Mouse (Mus musculus) stomach, embryonic 15.5 days (tissue): ENCODE measurements around the gene Il1rap. TPM values are rescaled to one million over a fixed set of nuclear protein-coding genes. Genes with fewer than 3 reads are reported as not detected.

Experiments
- ATAC-seq: fragments of 200-750 bp; cut with Nextera tagmentation; 2 replicates; pipeline ENCODE4 v1.8.0; 2017; ENCODE audit warnings: low read depth, moderate number of reproducible peaks, moderate TSS enrichment; ENCODE audit not compliant: insufficient read depth, low FRiP score
- H3K27ac ChIP-seq: fragments of 300-500 bp; sonication (generic); 2 replicates; pipeline ENCODE4 v1.5.1; 2015; ENCODE audit warnings: mild to moderate bottlenecking, inconsistent platforms
- H3K27me3 ChIP-seq: fragments of 300-500 bp; sonication (generic); replicated peaks from 2 replicates; pipeline ENCODE4 v1.6.1; 2015; ENCODE audit warnings: inconsistent platforms
- H3K36me3 ChIP-seq: fragments of 300-500 bp; sonication (generic); 2 replicates; pipeline ENCODE4 v1.6.1; 2015; ENCODE audit warnings: inconsistent platforms
- H3K4me1 ChIP-seq: fragments of 300-500 bp; sonication (generic); 2 replicates; pipeline ENCODE4 v1.6.1; 2015; ENCODE audit warnings: inconsistent platforms
- H3K4me2 ChIP-seq: fragments of 300-500 bp; sonication (generic); 2 replicates; pipeline ENCODE4 v1.6.1; 2015; ENCODE audit warnings: mild to moderate bottlenecking, inconsistent platforms
- H3K4me3 ChIP-seq: fragments of 300-500 bp; sonication (generic); replicated peaks from 2 replicates; pipeline ENCODE4 v1.5.1; 2015; ENCODE audit warnings: inconsistent platforms
- H3K9ac ChIP-seq: fragments of 300-500 bp; sonication (generic); 2 replicates; pipeline ENCODE4 v1.6.1; 2015; ENCODE audit warnings: inconsistent platforms
- H3K9me3 ChIP-seq: fragments of 300-500 bp; sonication (generic); 2 replicates; pipeline ENCODE4 v1.6.1; 2016; ENCODE audit warnings: inconsistent platforms
- WGBS: fragments of 180-500 bp; shearing (Covaris S2); methylation state at CpG from one replicate; pipeline ENCODE4 v1.1.7; 2015; 5-methylcytosine and 5-hydroxymethylcytosine counted together
- polyA plus RNA-seq: library from polyadenylated mRNA; unstranded; fragments of >200 nt; fragmentation: Nextera tagmentation; extraction: Ambion mirVana; gene quantifications from 2 replicates; pipeline ENCODE4 v1.2.1, GENCODE M21; 2015

Gene Il1rap
- polyA plus RNA-seq, 1 experiment from 2014 or later: 6.9 TPM

DNA sequence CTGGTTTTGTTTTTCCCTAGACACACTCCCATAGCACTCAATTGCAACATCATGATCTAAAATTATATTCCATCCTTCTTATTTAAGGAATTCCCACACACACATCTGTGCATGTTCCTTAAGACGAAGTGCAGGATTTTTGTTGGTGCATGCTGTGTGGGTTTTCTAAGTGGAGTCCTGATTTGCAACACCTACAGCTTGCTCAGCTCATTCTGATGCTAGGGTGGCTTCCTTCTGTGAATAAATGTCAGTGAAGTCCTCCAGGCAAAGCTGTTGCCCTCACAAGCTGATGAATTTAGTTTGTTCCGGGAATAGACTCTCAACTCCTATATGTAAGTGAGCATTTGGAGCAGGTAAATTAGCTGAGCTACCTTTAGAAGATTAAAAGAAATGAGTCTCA lies 194.5 kb downstream of the Il1rap start:
- Histone ChIP-seq H3K4me3 (no peak overlapping the region), H3K4me2 (no peak overlapping the region), H3K27me3 (no peaks in the 10 kb centered on the region), H3K4me1 (no peaks in the 10 kb centered on the region), H3K27ac (no peak overlapping the region), H3K36me3 (no peaks in the 10 kb centered on the region), H3K9ac (no peak overlapping the region), H3K9me3 (no peaks in the 10 kb centered on the region)
- 79% methylated on average over 2 of the region's 2 CpGs for WGBS
- ATAC-seq: no peak

DNA sequence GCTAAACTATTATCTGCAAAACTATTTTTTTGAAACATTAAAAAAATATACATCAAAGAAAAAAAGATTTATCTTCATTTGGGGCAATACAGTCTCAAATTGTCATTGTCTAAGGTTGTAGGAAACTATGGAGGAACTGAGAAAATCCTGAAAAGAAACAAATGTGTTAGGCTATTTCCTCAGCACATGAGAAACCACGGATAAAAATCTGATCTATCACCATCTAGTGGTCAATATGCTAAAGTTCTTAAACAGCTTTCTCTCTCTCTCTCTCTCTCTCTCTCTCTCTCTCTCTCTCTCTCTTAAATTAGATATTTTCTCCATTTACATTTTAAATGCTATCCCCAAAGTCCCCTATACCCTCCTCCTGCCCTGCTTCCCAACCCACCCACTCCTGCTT lies 195.6 kb downstream of the Il1rap start:
- Histone ChIP-seq H3K27me3 (no peaks in the 10 kb centered on the region), H3K36me3 (no peaks in the 10 kb centered on the region), H3K9me3 (no peaks in the 10 kb centered on the region), H3K27ac (no peak overlapping the region), H3K4me2 (no peak overlapping the region), H3K4me1 (no peaks in the 10 kb centered on the region), H3K4me3 (no peak overlapping the region), H3K9ac (no peak overlapping the region)
- ATAC-seq: no peak
- 3% methylated on average over 1 of the region's 1 CpGs for WGBS

Other genes with a start within 250 kb of the Il1rap start
- gene Cldn1, start 209.9 kb upstream of the Il1rap start, polyA plus RNA-seq: 9.3 and 10.2 TPM in 2 replicates
- gene Cldn16, start 118.6 kb upstream of the Il1rap start, polyA plus RNA-seq: not detected in 2 replicates
- gene Tmem207, start 54.9 kb upstream of the Il1rap start, polyA plus RNA-seq: not detected in 2 replicates